ENCODE assay signal across 18 mouse cellular contexts in genomic region chr13:35980471-35980870, GRCm38 (mm10). TPM values are rescaled to one million over a fixed set of nuclear protein-coding genes. Genes with fewer than 3 reads are reported as not detected.
"Had no signal": no experiment of that assay in that cellular context is flagged by ENCODE, and none has a peak within 500 bp of the region (broad histone marks: within the 10 kb centered on the region; RNA-seq: fewer than 3 reads in every experiment).

No protein-coding gene starts in this region.

- H3K9me3 ChIP-seq: kidney, embryonic 15.5 days; limb, embryonic 15.5 days; liver, embryonic 12.5 days; midbrain, embryonic 10.5 days; neural tube, embryonic 12.5 days had no signal

- ATAC-seq: liver, embryonic 12.5 days had no signal

- H3K27ac ChIP-seq: kidney, embryonic 15.5 days; limb, embryonic 15.5 days; liver, embryonic 12.5 days; midbrain, embryonic 10.5 days; neural tube, embryonic 12.5 days had no signal

- DNase-seq: kidney, adult 18-20 months; kidney, postnatal 14 days; lung, embryonic 14.5 days; lung, postnatal 10 days; lung, postnatal 4 days; midbrain, embryonic 14.5 days; retina, postnatal 1 day; right cerebral cortex, postnatal 14 days; thymus, postnatal 36 days had no signal

- H3K4me1 ChIP-seq: kidney, embryonic 15.5 days; limb, embryonic 15.5 days; liver, embryonic 12.5 days; midbrain, embryonic 10.5 days had no signal

- H3K27me3 ChIP-seq: kidney, embryonic 15.5 days; limb, embryonic 15.5 days; liver, embryonic 12.5 days; neural tube, embryonic 12.5 days had no signal

- H3K4me3 ChIP-seq: kidney, embryonic 15.5 days; limb, embryonic 15.5 days; liver, embryonic 12.5 days; midbrain, embryonic 10.5 days; myocyte; neural tube, embryonic 12.5 days had no signal

- H3K9ac ChIP-seq: kidney, embryonic 15.5 days; limb, embryonic 15.5 days; liver, embryonic 12.5 days; lung, embryonic 14.5 days; neural tube, embryonic 12.5 days had no signal

- H3K4me2 ChIP-seq: kidney, embryonic 15.5 days; limb, embryonic 15.5 days; liver, embryonic 12.5 days; lung, embryonic 14.5 days; neural tube, embryonic 12.5 days had no signal

RNA-seq across cellular contexts. Expression of gene Ppp1r3g, which starts 21.8 kb away (rescaled TPM):
- total RNA-seq: megakaryocyte, adult 5-6 weeks had no signal
- polyA plus RNA-seq: myocyte; small intestine, adult 2 months; thymus, postnatal 0 days had no signal
